6 mouse cellular contexts compared by ENCODE assay signal in the genomic region with DNA sequence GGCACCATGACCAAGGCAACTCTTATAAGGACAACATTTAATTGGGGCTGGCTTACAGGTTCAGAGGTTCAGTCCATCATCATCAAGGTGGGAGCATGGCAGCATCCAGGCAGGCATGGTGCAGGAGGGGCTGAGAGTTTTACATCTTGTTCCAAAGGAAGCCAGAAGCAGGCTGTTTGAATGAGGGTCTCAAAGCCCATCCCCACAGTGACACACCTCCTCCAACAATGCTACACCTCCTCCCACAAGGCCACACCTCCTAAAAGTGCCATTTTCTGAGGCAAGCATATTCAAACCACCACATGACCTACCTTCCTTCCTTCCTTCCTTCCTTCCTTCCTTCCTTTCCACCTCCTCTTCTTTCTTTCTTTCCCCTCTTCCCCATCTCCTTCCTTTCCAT.
A peak's percentile ranks its signal among the peaks of the same experiment; 100 is the strongest.
DNase-seq lines count a peak whose midpoint lies in the region; ATAC-seq and TF ChIP-seq lines count a peak whose summit lies in the region.
"Not testable (repeated sequence)": the region's sequence is repeated elsewhere in the genome, so short reads cannot be mapped to it uniquely, and the experiment has no call there.

No protein-coding gene starts in this region.

- TF ChIP-seq POLR2A in kidney, adult 2 months (IDR thresholded peaks at IDR 0.05; ENCODE audit: low read depth, low read length), result not testable (repeated sequence)

- H3K4me3 ChIP-seq in kidney, adult 2 months (ENCODE audit: insufficient read depth, low read depth, low read length); kidney, embryonic 14.5 days (ENCODE audit: low read length); kidney, embryonic 15.5 days (replicated peaks): not testable (repeated sequence)

- not testable (repeated sequence) for H3K9me3 ChIP-seq in kidney, embryonic 14.5 days (ENCODE audit: control insufficient read depth, low read length); kidney, embryonic 15.5 days (replicated peaks)

- not testable (repeated sequence) for H3K4me1 ChIP-seq in kidney, adult 2 months (ENCODE audit: control insufficient read depth, insufficient read depth, low read length)
- peaks cover 11% of the 10 kb centered on the region for H3K4me1 ChIP-seq in kidney, embryonic 14.5 days (ENCODE audit: control insufficient read depth, insufficient read depth, low read length)
- peaks cover 14% of the 10 kb centered on the region; the same call in 1 of the 2 replicates for H3K4me1 ChIP-seq in kidney, embryonic 15.5 days

- not testable (repeated sequence) for H3K27me3 ChIP-seq in kidney, adult 2 months (replicated peaks; ENCODE audit: control insufficient read depth, insufficient read depth, low read length); kidney, embryonic 14.5 days (ENCODE audit: control insufficient read depth, insufficient read depth, low read length); kidney, embryonic 15.5 days

- not testable (repeated sequence) for H3K9ac ChIP-seq in kidney, embryonic 14.5 days (ENCODE audit: low read depth, low read length); kidney, embryonic 15.5 days

- not testable (repeated sequence) for TF ChIP-seq CTCF in kidney, adult 2 months (conservative IDR thresholded peaks at IDR 0.05; ENCODE audit: insufficient read depth, insufficient read length, low read depth, low read length)

- DNase-seq in 3T3-L1 (ENCODE audit: low read depth, low spot score), result peak; percentile 80
- DNase-seq in adipocyte (ENCODE audit: low spot score), result peak; percentile 85
- peak; percentile 35 for DNase-seq in heart, adult 11 months
- not testable (repeated sequence) for DNase-seq in kidney, adult 2 months

- H3K27ac ChIP-seq in kidney, adult 2 months (ENCODE audit: insufficient read depth, low read depth, low read length), result peak overlapping the region; percentile 62; the same call in 1 of the 2 replicates
- peak overlapping the region; percentile 24; the same call in 1 of the 2 replicates for H3K27ac ChIP-seq in kidney, embryonic 14.5 days (ENCODE audit: low read depth, low read length)
- peak overlapping the region; percentile 45; the same call in 1 of the 2 replicates for H3K27ac ChIP-seq in kidney, embryonic 15.5 days

- ATAC-seq in kidney, embryonic 14.5 days (ENCODE audit: low FRiP score, low TSS enrichment); kidney, embryonic 15.5 days (replicated peaks; ENCODE audit: low FRiP score): not testable (repeated sequence)

- not testable (repeated sequence) for H3K4me2 ChIP-seq in kidney, embryonic 14.5 days (replicated peaks; ENCODE audit: low read depth, low read length); kidney, embryonic 15.5 days

- not testable (repeated sequence) for H3K36me3 ChIP-seq in kidney, adult 2 months (ENCODE audit: control insufficient read depth, insufficient read depth, low read length); kidney, embryonic 14.5 days (ENCODE audit: control insufficient read depth, insufficient read depth, low read length); kidney, embryonic 15.5 days
